Mouse (Mus musculus) cerebellum, adult 9-11 months (tissue): ENCODE results near the gene Olfr653.

Experiments
- DNase-seq: peaks from one replicate; pipeline ENCODE4 v3.0.0; 2022

Gene Olfr653

GRCm38 (mm10) chr7:104577014-104577413, at the start of gene Olfr653:
Gene Olfr653, plus strand, starts transcription at chr7:104577314.
- no peak for DNase-seq

- no peak for DNase-seq
These were observed 27.3 kb upstream of the Olfr653 start, which contains the start of gene Olfr651 for GRCm38 (mm10) chr7:104549833-104550232. Gene Olfr651, plus strand, starts transcription at chr7:104550133.

GRCm38 (mm10) chr7:104552700-104553099, 24.4 kb upstream of the Olfr653 start:
- no peak for DNase-seq

- DNase-seq: no peak
These were observed 16.5 kb upstream of the Olfr653 start, which contains the start of gene Olfr652 for GRCm38 (mm10) chr7:104560601-104561000. Gene Olfr652, plus strand, starts transcription at chr7:104560901.

- no peak for DNase-seq
These were observed 3.7 kb downstream of the Olfr653 start for GRCm38 (mm10) chr7:104580846-104581245.

GRCm38 (mm10) chr7:104581429-104581828, 4.3 kb downstream of the Olfr653 start:
- no peak for DNase-seq

GRCm38 (mm10) chr7:104586725-104587124, 9.6 kb downstream of the Olfr653 start, which contains the start of gene Olfr654:
Gene Olfr654, plus strand, starts transcription at chr7:104587025.
- no peak for DNase-seq

- no peak for DNase-seq
These were observed 11.2 kb downstream of the Olfr653 start for GRCm38 (mm10) chr7:104588274-104588673.

- DNase-seq: no peak
These were observed 24.6 kb downstream of the Olfr653 start, which contains the start of gene Olfr655 for GRCm38 (mm10) chr7:104601679-104602078. Gene Olfr655, minus strand, starts transcription at chr7:104601779.

- no peak for DNase-seq
These were observed 26.1 kb downstream of the Olfr653 start for GRCm38 (mm10) chr7:104603173-104603572.

GRCm38 (mm10) chr7:104604727-104605126, 27.6 kb downstream of the Olfr653 start:
- DNase-seq: no peak

GRCm38 (mm10) chr7:104613655-104614054, 36.5 kb downstream of the Olfr653 start, which contains the start of gene Olfr656:
Gene Olfr656, plus strand, starts transcription at chr7:104613955.
- no peak for DNase-seq

GRCm38 (mm10) chr7:104624494-104624893, 47.4 kb downstream of the Olfr653 start, which contains the start of gene Olfr657:
Gene Olfr657, plus strand, starts transcription at chr7:104624794.
- DNase-seq: no peak
